Mouse (Mus musculus): Measurements from ENCODE around the gene Prex1.
A peak's percentile ranks its signal among the peaks of the same experiment; 100 is the strongest.

The Prex1 gene

GRCm38 (mm10) chr2:166726891-166727290, 13.3 kb upstream of the Prex1 start:
- ATAC-seq (ENCODE audit: low TSS enrichment): no peak

GRCm38 (mm10) chr2:166720416-166720815, 6.8 kb upstream of the Prex1 start:
- ATAC-seq (ENCODE audit: low TSS enrichment): no peak

- ATAC-seq (ENCODE audit: low TSS enrichment): no peak
These were observed 6.3 kb upstream of the Prex1 start for GRCm38 (mm10) chr2:166719930-166720305.

- no peak for ATAC-seq (ENCODE audit: low TSS enrichment)
These were observed 5.8 kb upstream of the Prex1 start for GRCm38 (mm10) chr2:166719301-166719929.

GRCm38 (mm10) chr2:166716067-166716466, 2.4 kb upstream of the Prex1 start:
- no peak for ATAC-seq (ENCODE audit: low TSS enrichment)

- no peak; the same call in 1 of the 2 replicates for ATAC-seq (ENCODE audit: low TSS enrichment)
These were observed 731 bp upstream of the Prex1 start for GRCm38 (mm10) chr2:166714427-166714699.

- ATAC-seq (ENCODE audit: low TSS enrichment): peak; percentile 32
These were observed 587 bp downstream of the Prex1 start for GRCm38 (mm10) chr2:166712801-166713689.

GRCm38 (mm10) chr2:166712310-166712709, 1.3 kb downstream of the Prex1 start:
- ATAC-seq (ENCODE audit: low TSS enrichment): no peak

GRCm38 (mm10) chr2:166711681-166712132, 1.9 kb downstream of the Prex1 start:
- no peak for ATAC-seq (ENCODE audit: low TSS enrichment)

- no peak for ATAC-seq (ENCODE audit: low TSS enrichment)
These were observed 3.7 kb downstream of the Prex1 start for GRCm38 (mm10) chr2:166709883-166710282.

- no peak for ATAC-seq (ENCODE audit: low TSS enrichment)
These were observed 5.3 kb downstream of the Prex1 start for GRCm38 (mm10) chr2:166708304-166708703.

GRCm38 (mm10) chr2:166706526-166706925, 7.1 kb downstream of the Prex1 start:
- ATAC-seq (ENCODE audit: low TSS enrichment): no peak

- no peak for ATAC-seq (ENCODE audit: low TSS enrichment)
These were observed 10.1 kb downstream of the Prex1 start for GRCm38 (mm10) chr2:166703491-166703890.

GRCm38 (mm10) chr2:166702113-166702445, 11.6 kb downstream of the Prex1 start:
- ATAC-seq (ENCODE audit: low TSS enrichment): no peak

- no peak for ATAC-seq (ENCODE audit: low TSS enrichment)
These were observed 12.2 kb downstream of the Prex1 start for GRCm38 (mm10) chr2:166701248-166702112.

- peak; percentile 64 for ATAC-seq (ENCODE audit: low TSS enrichment)
These were observed 12.9 kb downstream of the Prex1 start for GRCm38 (mm10) chr2:166700732-166701131.

- ATAC-seq (ENCODE audit: low TSS enrichment): peak; percentile 17; the same call in 1 of the 2 replicates
These were observed 13.5 kb downstream of the Prex1 start for GRCm38 (mm10) chr2:166700116-166700515.

- ATAC-seq (ENCODE audit: low TSS enrichment): no peak
These were observed 14.1 kb downstream of the Prex1 start for GRCm38 (mm10) chr2:166699552-166699951.

GRCm38 (mm10) chr2:166694616-166695015, 19.0 kb downstream of the Prex1 start:
- ATAC-seq (ENCODE audit: low TSS enrichment): no peak

GRCm38 (mm10) chr2:166693394-166693793, 20.2 kb downstream of the Prex1 start:
- ATAC-seq (ENCODE audit: low TSS enrichment): no peak

- peak; percentile 73 for ATAC-seq (ENCODE audit: low TSS enrichment)
These were observed 21.8 kb downstream of the Prex1 start for GRCm38 (mm10) chr2:166691602-166692509.

All from frontal cortex, adult (tissue).